In genomic region chr13:116313636-116314530, GRCm38 (mm10) we compare ENCODE assay signal across 13 mouse cellular contexts. TPM values are rescaled to one million over a fixed set of nuclear protein-coding genes. Genes with fewer than 3 reads are reported as not detected.
DNase-seq lines count a peak whose midpoint lies in the region; ATAC-seq and TF ChIP-seq lines count a peak whose summit lies in the region.
"Had no signal": no experiment of that assay in that cellular context is flagged by ENCODE, and none has a peak within 500 bp of the region (broad histone marks: within the 10 kb centered on the region; RNA-seq: fewer than 3 reads in every experiment).

No protein-coding gene starts in this region.

- H3K4me2 ChIP-seq in lung, embryonic 14.5 days, result peak overlapping the region; percentile 24; the same call in 1 of the 2 replicates
- peak overlapping the region; percentile 26 for H3K4me2 ChIP-seq in embryonic facial prominence, embryonic 12.5 days (replicated peaks)
- H3K4me2 ChIP-seq in hindbrain, embryonic 14.5 days (replicated peaks), result no peak overlapping the region; the same call in 1 of the 2 replicates
- peak overlapping the region; percentile 44 for H3K4me2 ChIP-seq in stomach, embryonic 15.5 days

- TF ChIP-seq CTCF in lung, embryonic 14.5 days (IDR thresholded peaks at IDR 0.05; ENCODE audit: low read depth), result no peak

- no peak for DNase-seq in lung, embryonic 14.5 days
- no peak for DNase-seq in lung, postnatal 25 days (ENCODE audit: low spot score)
- DNase-seq in hindbrain, embryonic 14.5 days (ENCODE audit: low spot score), result peak; percentile 23
- no peak for DNase-seq in gastrocnemius, postnatal 4 days (ENCODE audit: low spot score in 2 of 2)
- DNase-seq in ovary, postnatal 14 days (ENCODE audit: low spot score), result no peak
- DNase-seq in thymus, postnatal 0 days (ENCODE audit: low spot score), result no peak
- DNase-seq: cerebellum, postnatal 14 days; kidney, adult 8-10 months; lung, adult 2 months had no signal

- H3K27ac ChIP-seq in lung, embryonic 14.5 days (ENCODE audit: low read depth), result no peak overlapping the region
- H3K27ac ChIP-seq in embryonic facial prominence, embryonic 12.5 days, result no peak overlapping the region
- no peak overlapping the region for H3K27ac ChIP-seq in hindbrain, embryonic 14.5 days
- no peak overlapping the region for H3K27ac ChIP-seq in stomach, embryonic 15.5 days

- no peaks in the 10 kb centered on the region for H3K36me3 ChIP-seq in lung, embryonic 14.5 days (ENCODE audit: insufficient read depth)
- H3K36me3 ChIP-seq in embryonic facial prominence, embryonic 12.5 days, result no peaks in the 10 kb centered on the region
- H3K36me3 ChIP-seq in hindbrain, embryonic 14.5 days (replicated peaks; ENCODE audit: control insufficient read depth, insufficient read depth), result no peaks in the 10 kb centered on the region
- H3K36me3 ChIP-seq in stomach, embryonic 15.5 days, result no peaks in the 10 kb centered on the region

- H3K4me1 ChIP-seq in lung, embryonic 14.5 days (ENCODE audit: insufficient read depth), result no peaks in the 10 kb centered on the region
- peaks cover 4% of the 10 kb centered on the region; the same call in 1 of the 2 replicates for H3K4me1 ChIP-seq in embryonic facial prominence, embryonic 12.5 days
- 0 out of 2 replicates have a peak, but pooled peaks cover 6% of the 10 kb centered on the region for H3K4me1 ChIP-seq in hindbrain, embryonic 14.5 days (replicated peaks; ENCODE audit: control insufficient read depth, insufficient read depth, low read length)
- H3K4me1 ChIP-seq in stomach, embryonic 15.5 days, result no peaks in the 10 kb centered on the region; the same call in 1 of the 2 replicates

- no peaks in the 10 kb centered on the region for H3K9me3 ChIP-seq in lung, embryonic 14.5 days (ENCODE audit: low read depth, low read length)
- no peaks in the 10 kb centered on the region for H3K9me3 ChIP-seq in embryonic facial prominence, embryonic 12.5 days
- peaks cover 5% of the 10 kb centered on the region; the same call in 1 of the 2 replicates for H3K9me3 ChIP-seq in hindbrain, embryonic 14.5 days (ENCODE audit: control insufficient read depth, low read length)
- H3K9me3 ChIP-seq in stomach, embryonic 15.5 days, result no peaks in the 10 kb centered on the region

- peaks cover 47% of the 10 kb centered on the region for H3K27me3 ChIP-seq in lung, embryonic 14.5 days (ENCODE audit: insufficient read depth, low read length)
- H3K27me3 ChIP-seq in embryonic facial prominence, embryonic 12.5 days, result peaks cover 48% of the 10 kb centered on the region
- peaks cover 89% of the 10 kb centered on the region for H3K27me3 ChIP-seq in hindbrain, embryonic 14.5 days (ENCODE audit: control insufficient read depth, insufficient read depth, low read length)
- H3K27me3 ChIP-seq in stomach, embryonic 15.5 days (replicated peaks), result peaks cover 12% of the 10 kb centered on the region; the same call in 1 of the 2 replicates

- ATAC-seq in lung, embryonic 14.5 days (ENCODE audit: insufficient read depth), result no peak
- no peak for ATAC-seq in embryonic facial prominence, embryonic 12.5 days (ENCODE audit: insufficient number of reproducible peaks, insufficient read depth, low FRiP score, low TSS enrichment)
- ATAC-seq in hindbrain, embryonic 14.5 days (ENCODE audit: low FRiP score), result no peak
- no peak for ATAC-seq in stomach, embryonic 15.5 days (ENCODE audit: insufficient read depth, low FRiP score, low read depth)

- no peak overlapping the region for H3K9ac ChIP-seq in lung, embryonic 14.5 days
- H3K9ac ChIP-seq in embryonic facial prominence, embryonic 12.5 days, result no peak overlapping the region
- H3K9ac ChIP-seq in hindbrain, embryonic 14.5 days, result no peak overlapping the region
- no peak overlapping the region for H3K9ac ChIP-seq in stomach, embryonic 15.5 days

- H3K4me3 ChIP-seq in lung, embryonic 14.5 days (ENCODE audit: low read depth, low read length), result no peak overlapping the region
- peak overlapping the region; percentile 13 for H3K4me3 ChIP-seq in embryonic facial prominence, embryonic 12.5 days
- H3K4me3 ChIP-seq in hindbrain, embryonic 14.5 days (replicated peaks; ENCODE audit: low read length), result no peak overlapping the region
- H3K4me3 ChIP-seq in stomach, embryonic 15.5 days (replicated peaks), result peak overlapping the region; percentile 25; the same call in 1 of the 2 replicates
- H3K4me3 ChIP-seq: myocyte had no signal

- 7% methylated on average over 28 of the region's 28 CpGs for WGBS in lung, embryonic 14.5 days
- under 1% methylated on average over 28 of the region's 28 CpGs for WGBS in embryonic facial prominence, embryonic 12.5 days
- 2% methylated on average over 28 of the region's 28 CpGs for WGBS in hindbrain, embryonic 14.5 days
- WGBS in stomach, embryonic 15.5 days, result 18% methylated on average over 28 of the region's 28 CpGs

RNA-seq across cellular contexts. Expression of gene Isl1, which starts 4.4 kb away (rescaled TPM):
- 1.6 and 1.8 TPM in 2 replicates for polyA plus RNA-seq in lung, embryonic 14.5 days (2014; fragmentation: Nextera tagmentation; extraction: Ambion mirVana)
- 44.8 and 55.6 TPM in 2 replicates for polyA plus RNA-seq in embryonic facial prominence, embryonic 12.5 days (2016; fragmentation: Nextera tagmentation; extraction: Ambion mirVana)
- 24.6 and 26.1 TPM in 2 replicates for polyA plus RNA-seq in hindbrain, embryonic 14.5 days (2014; fragmentation: Nextera tagmentation; extraction: Ambion mirVana)
- 29.7 and 42.1 TPM in 2 replicates for polyA plus RNA-seq in stomach, embryonic 15.5 days (2015; fragmentation: Nextera tagmentation; extraction: Ambion mirVana)
- total RNA-seq in gastrocnemius, postnatal 4 days (2021), result 1 to 10 TPM; 1.2 to 1.6 TPM
- 9.3 and 12.3 TPM in 2 replicates for polyA plus RNA-seq in thymus, postnatal 0 days (2015; fragmentation: Nextera tagmentation; extraction: Ambion mirVana)
- total RNA-seq: layer of hippocampus, postnatal 25 days had no signal

Comparison
In these comparisons a context has a peak if more than half of its experiments do, and no peak if none do; other contexts are left out.
1. H3K4me3 ChIP-seq: peak in embryonic facial prominence, embryonic 12.5 days (single experiment) and stomach, embryonic 15.5 days (single experiment); none in lung, embryonic 14.5 days (single experiment) and hindbrain, embryonic 14.5 days (single experiment).